Mouse (Mus musculus): ENCODE measurements around the gene Atp6v0a1.

The Atp6v0a1 gene

GRCm38 (mm10) chr11:101027121-101027520 is 17.9 kb downstream of the Atp6v0a1 start:
- DNase-seq (ENCODE audit: low spot score in 2 of 2), result no peak

- DNase-seq (ENCODE audit: low spot score in 2 of 2), result no peak
Measured at GRCm38 (mm10) chr11:101029320-101029719, 20.1 kb downstream of the Atp6v0a1 start.

GRCm38 (mm10) chr11:101030136-101030807 is 21.0 kb downstream of the Atp6v0a1 start:
- no peak for DNase-seq (ENCODE audit: low spot score in 2 of 2)

GRCm38 (mm10) chr11:101030808-101031156 is 21.5 kb downstream of the Atp6v0a1 start:
- DNase-seq (ENCODE audit: low spot score in 2 of 2), result no peak

- DNase-seq (ENCODE audit: low spot score in 2 of 2), result no peak
Measured at GRCm38 (mm10) chr11:101031470-101031869, 22.2 kb downstream of the Atp6v0a1 start.

- no peak for DNase-seq (ENCODE audit: low spot score in 2 of 2)
Measured at GRCm38 (mm10) chr11:101033856-101034500, 24.7 kb downstream of the Atp6v0a1 start.

- DNase-seq (ENCODE audit: low spot score in 2 of 2), result no peak
Measured at GRCm38 (mm10) chr11:101034614-101035327, 25.5 kb downstream of the Atp6v0a1 start.

- DNase-seq (ENCODE audit: low spot score in 2 of 2), result no peak
Measured at GRCm38 (mm10) chr11:101035328-101035695, 26.1 kb downstream of the Atp6v0a1 start.

GRCm38 (mm10) chr11:101037795-101038194 is 28.5 kb downstream of the Atp6v0a1 start:
- no peak for DNase-seq (ENCODE audit: low spot score in 2 of 2)

- no peak for DNase-seq (ENCODE audit: low spot score in 2 of 2)
Measured at GRCm38 (mm10) chr11:101045826-101046225, 36.6 kb downstream of the Atp6v0a1 start.

- DNase-seq (ENCODE audit: low spot score in 2 of 2), result no peak
Measured at GRCm38 (mm10) chr11:101046440-101046839, 37.2 kb downstream of the Atp6v0a1 start.

- no peak for DNase-seq (ENCODE audit: low spot score in 2 of 2)
Measured at GRCm38 (mm10) chr11:101047502-101047901, 38.2 kb downstream of the Atp6v0a1 start.

- no peak for DNase-seq (ENCODE audit: low spot score in 2 of 2)
Measured at GRCm38 (mm10) chr11:101050359-101050758, 41.1 kb downstream of the Atp6v0a1 start.

GRCm38 (mm10) chr11:101051051-101051493 is 41.8 kb downstream of the Atp6v0a1 start:
- no peak for DNase-seq (ENCODE audit: low spot score in 2 of 2)

- DNase-seq (ENCODE audit: low spot score in 2 of 2), result no peak
Measured at GRCm38 (mm10) chr11:101051617-101052016, 42.4 kb downstream of the Atp6v0a1 start.

GRCm38 (mm10) chr11:101052751-101053473 is 43.7 kb downstream of the Atp6v0a1 start:
- DNase-seq (ENCODE audit: low spot score in 2 of 2), result no peak

- no peak for DNase-seq (ENCODE audit: low spot score in 2 of 2)
Measured at GRCm38 (mm10) chr11:101053974-101054373, 44.7 kb downstream of the Atp6v0a1 start.

GRCm38 (mm10) chr11:101055418-101055817 is 46.2 kb downstream of the Atp6v0a1 start:
- DNase-seq (ENCODE audit: low spot score in 2 of 2), result no peak

- DNase-seq (ENCODE audit: low spot score in 2 of 2), result no peak
Measured at GRCm38 (mm10) chr11:101056885-101057284, 47.6 kb downstream of the Atp6v0a1 start.

- DNase-seq (ENCODE audit: low spot score in 2 of 2), result peak in 1 of 2 experiments; percentile 74
Measured at GRCm38 (mm10) chr11:101057860-101058259, 48.6 kb downstream of the Atp6v0a1 start.

- no peak for DNase-seq (ENCODE audit: low spot score in 2 of 2)
Measured at GRCm38 (mm10) chr11:101058726-101059125, 49.5 kb downstream of the Atp6v0a1 start.

- DNase-seq (ENCODE audit: low spot score in 2 of 2), result no peak
Measured at GRCm38 (mm10) chr11:101059473-101059872, 50.2 kb downstream of the Atp6v0a1 start.
